Mouse (Mus musculus) monocyte, adult 2 months (primary cell): ENCODE data around the gene Smarca4.

Source experiments
- DNase-seq, 2 experiments: peaks; one replicate each; pipeline ENCODE4 v3.0.0; 2022; ENCODE audit warnings: low spot score in 2 of 2, low read depth in 1 of 2

Smarca4 gene

DNA sequence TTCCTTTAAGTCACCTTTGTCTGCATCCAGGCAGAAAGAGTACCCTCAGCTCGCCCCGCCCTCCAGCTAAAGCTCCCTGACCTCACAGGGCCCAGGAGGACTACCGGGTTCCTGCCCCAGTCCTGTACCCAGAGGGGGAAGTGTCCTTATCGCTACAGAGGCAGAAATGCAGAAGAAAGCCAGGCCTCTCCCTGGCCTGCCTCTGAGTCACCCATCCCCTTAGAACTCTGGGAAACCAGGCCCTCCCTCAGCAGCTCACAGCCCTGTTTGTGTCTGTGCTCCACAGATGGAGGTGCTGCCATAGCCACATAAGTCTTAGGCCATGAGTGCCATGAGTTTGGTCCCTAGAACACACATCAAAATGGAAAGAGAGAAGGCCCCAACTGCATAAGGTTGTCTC, 99.3 kb downstream of the Smarca4 start:
- peak; percentile 70 to 75 for DNase-seq

DNA sequence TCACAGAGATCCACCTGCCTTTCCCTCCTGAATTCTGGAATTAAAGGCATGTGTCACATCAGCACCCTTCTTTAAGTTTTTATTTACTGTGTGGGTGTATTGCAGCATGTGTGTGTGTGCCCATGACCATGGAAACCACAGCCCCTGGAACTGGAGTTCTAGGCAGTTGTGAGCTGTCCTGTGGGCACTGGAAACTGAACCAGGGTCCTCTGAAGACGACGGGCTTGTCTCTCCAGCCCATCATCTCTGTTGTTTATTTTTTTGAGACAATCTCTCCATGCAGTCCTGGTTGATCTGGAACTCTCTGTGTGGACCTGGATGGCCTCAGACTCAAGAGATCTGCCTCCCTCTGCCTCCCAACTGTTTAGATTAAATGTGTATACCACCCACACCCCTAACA, 101.0 kb downstream of the Smarca4 start:
- DNase-seq: no peak

DNA sequence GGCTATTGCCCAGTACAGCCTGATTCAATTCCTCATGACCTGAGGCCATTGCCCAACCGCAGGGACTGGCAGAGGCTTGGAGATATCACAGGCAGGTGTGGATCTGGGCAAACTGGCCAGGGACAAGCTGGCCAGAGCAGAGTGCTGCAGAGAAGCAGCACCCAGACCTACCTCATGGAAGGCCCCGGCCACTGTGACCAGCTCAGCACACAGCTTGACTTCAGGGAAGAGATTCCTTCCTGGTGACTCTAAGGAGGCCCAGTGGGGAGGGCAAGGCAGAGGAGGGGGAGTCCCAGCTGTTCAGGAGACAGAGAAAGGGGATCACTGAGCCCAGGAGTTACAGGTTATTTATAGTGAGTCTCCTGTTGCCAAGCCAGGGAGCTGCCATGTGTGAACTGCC, 105.1 kb downstream of the Smarca4 start:
- no peak for DNase-seq

DNA sequence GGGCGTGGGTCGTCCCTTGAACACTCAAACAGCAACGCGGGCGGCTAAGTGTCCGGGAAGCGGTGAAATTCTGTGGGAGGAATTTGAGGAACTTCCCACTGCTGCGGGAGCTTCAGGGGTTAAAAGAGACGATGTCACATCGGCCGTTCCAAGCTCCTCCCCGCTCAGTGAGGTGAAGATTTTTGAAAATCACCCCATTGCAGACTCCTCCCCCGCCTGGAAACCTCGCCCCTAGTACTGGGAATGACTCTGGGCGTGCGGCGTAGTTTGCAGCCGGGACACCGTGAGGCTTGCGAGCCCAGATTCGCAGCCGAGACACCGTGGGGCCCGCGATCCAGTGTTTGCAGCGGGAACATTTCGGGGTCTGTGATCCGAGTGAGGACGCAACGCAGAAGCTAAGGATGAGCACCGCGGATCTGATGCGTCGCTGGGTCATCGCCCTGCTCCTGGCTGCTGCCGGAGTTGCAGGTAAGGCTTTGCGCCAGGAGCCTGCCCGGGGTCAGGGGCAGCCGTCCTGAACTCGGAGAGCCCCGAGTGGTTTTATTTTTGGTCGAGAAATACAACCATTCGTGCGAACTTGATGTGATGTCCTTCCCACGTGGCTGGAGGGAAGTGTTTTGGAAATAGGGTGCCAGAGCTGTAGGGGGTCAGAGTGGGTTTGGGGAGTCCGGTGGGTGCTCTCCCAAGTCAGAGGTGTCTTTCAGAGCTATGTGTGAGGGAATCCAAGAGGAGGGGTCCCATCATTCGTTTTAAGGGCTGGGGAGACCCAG, 107.6 kb downstream of the Smarca4 start, which contains the start of gene Ldlr:
Ldlr (plus strand) TSS at position 107 of the 770 bp plus-strand sequence.
- peak; percentile 80 to 83 for DNase-seq

DNA sequence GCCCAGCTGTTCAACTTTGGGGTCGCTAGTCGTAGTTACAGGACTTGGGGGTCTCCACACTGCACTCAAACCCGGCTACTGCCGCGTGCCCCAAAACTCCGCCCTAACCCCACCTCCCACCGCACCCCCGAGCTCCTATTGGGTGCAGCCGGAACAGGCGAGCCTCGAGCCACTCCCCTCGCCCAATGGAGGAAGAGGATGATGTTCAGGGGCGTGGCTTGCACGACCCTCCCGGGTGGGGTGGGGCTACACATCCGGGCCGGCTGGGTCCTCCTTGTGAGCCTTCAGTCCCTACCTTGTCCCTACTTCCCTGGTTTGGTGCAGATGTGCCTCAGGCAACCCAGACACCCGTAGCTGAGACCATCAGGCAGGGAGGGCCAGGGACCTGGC, 108.2 kb downstream of the Smarca4 start:
- DNase-seq: peak; percentile 70 to 77

DNA sequence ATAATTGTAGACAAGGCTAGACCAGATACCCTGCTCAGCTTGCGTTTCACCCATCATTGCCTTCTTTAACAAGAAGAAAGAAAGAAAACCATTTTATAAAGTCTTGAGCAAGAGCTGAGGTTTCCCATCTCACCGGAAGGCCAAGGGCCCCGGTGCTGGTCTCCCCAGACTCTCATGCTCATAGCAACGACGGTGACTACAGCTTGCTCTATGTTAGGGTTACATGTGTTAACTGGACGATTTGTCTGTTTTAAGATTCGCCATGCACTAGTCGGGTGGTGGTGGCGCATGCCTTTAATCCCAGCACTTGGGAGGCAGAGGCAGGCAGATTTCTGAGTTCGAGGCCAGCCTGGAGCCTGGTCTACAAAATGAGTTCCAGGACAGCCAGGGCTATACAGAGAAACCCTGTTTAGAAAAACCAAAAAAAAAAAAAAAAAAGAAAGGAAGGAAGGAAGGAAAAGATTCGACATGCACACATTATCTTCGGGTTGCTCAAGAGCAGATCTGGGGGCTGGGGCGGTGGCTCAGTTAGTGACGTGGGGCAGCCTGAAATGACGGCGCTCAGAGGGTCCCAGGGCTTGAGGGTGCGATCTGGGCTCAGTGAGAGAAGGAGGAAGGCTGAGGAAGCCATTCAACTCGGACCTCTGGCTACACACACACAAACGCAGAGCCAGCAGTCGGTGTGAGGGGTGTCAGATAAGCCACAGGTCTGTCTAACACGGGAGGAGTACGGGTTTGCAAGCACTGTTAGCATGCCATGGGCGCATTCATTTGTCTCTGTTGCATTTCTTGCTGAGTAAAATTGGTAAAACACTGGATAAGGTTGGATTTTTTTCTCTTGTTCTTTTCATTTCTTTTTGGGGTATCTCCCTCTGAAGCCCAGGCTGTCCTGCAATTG, 109.5 kb downstream of the Smarca4 start:
- no peak for DNase-seq

DNA sequence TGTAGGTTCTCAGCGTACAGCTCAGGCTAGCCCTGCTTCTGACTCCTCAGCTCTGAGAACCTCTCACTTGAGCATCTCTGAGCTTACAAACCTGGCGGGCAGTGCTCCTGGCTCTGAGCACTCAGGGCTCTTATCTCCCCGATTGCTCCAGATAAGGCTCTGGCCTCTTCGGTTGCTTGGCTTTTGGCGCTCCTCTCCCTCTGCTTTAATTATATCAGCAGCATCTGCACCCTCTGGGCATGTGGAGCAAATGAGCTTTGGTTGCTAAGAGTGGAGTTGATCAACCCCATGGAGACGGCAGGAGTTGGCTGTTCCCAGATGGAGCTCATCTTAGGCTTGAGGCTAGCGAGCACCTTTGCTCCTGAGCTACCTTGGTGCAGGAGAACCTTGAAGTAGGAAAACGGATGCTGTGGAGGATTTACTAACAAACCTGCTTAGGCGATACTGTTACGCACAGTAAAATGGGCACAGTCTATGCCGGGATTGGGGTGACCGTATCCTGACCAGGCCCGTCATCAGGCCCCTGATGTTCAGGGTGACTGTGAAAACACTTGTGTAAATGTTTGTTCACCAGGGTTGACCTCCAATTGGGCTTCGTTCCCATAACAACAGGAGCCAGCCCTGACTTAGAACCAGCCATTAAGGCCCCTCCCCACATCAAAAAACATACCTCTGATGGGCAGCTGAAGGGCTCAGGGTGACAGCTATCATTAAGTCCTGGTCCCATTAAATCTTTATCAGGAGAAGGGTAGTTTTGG, 110.4 kb downstream of the Smarca4 start:
- DNase-seq: no peak

DNA sequence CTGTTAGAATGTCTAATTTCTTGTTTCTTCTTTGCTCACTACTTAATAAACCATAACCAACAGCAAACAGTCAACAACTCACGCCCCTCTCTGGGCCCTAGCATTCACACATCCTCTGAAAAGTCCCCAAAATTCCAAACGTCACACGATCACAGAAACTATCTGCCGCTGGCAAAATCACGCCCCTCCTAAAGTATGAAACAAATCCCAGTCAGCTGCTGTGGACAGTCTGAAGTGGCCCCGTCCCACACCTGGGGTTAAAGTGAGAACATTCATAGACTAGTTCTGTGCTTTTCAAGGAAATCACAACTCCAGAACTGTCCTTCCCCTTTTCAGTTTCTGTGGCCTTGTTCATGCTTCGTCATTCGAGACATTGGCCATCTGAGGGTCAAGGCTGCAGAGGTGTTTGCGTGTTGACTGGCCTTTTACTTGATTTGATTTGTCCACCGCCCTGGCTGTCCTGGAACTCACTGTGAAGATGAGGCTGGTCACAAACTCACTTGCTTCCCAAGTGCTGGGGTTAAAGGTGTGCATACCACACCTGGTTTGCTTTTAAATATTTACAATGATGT, 112.4 kb downstream of the Smarca4 start:
- DNase-seq: no peak

DNA sequence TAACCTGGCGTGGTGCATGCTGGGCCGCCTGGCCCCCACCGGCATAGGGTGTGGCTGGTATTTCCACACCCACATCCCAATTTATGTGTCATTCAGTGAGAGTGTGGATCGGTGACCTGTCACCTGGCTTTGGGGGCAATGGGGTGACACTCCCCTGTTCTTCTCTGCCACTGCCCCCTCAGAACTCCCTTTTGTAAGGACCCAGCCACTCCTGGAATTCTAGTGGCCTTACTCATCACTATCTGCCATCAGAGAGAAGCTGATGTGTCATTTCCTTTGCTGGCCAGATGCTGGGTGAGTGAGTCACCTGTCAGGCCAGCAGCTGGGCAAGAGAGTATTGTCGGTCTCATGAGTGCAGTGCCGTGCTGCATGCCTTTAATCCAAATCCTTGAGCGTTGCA, 113.3 kb downstream of the Smarca4 start:
- no peak for DNase-seq

DNA sequence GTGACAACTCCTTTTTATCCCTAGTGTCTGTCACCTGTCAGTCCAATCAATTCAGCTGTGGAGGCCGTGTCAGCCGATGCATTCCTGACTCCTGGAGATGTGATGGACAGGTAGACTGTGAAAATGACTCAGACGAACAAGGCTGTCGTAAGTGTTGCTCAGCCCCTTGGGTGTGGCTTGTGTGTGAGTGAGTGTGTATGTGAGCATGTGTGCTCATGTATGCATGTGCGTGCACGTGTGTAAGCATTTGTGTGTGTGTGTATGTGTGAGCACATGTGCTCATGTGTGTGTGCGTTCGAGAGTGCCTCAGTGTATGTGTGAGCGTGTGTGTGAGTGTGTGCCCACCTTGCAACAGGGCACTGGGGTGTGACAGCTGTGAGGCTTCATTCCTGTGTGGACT, 116.3 kb downstream of the Smarca4 start:
- no peak for DNase-seq

DNA sequence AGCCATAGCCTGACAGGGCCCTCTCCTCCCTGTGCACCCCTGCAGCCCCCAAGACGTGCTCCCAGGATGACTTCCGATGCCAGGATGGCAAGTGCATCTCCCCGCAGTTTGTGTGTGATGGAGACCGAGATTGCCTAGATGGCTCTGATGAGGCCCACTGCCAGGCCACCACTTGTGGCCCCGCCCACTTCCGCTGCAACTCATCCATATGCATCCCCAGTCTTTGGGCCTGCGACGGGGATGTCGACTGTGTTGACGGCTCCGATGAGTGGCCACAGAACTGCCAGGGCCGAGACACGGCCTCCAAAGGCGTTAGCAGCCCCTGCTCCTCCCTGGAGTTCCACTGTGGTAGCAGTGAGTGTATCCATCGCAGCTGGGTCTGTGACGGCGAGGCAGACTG, 117.5 kb downstream of the Smarca4 start:
- DNase-seq: no peak

DNA sequence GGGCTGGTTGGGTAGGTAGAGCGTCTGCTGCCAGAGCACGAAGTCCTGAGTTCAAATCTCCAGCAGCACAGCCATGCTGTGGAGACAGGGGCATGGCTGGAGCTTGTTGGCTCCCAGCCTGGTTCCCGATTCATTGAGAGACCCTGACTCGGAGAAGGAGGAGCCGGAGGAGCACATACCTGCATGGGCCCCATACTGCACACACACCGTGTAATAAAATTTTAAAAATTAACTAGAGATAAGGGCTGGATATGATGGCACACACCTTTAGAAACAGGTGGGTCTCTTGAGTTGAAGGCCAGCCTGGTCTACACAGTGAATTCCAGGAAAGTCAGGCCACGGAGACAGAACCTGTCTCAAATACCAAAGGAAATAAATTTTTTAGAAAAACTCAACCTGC, 118.0 kb downstream of the Smarca4 start:
- DNase-seq: no peak

DNA sequence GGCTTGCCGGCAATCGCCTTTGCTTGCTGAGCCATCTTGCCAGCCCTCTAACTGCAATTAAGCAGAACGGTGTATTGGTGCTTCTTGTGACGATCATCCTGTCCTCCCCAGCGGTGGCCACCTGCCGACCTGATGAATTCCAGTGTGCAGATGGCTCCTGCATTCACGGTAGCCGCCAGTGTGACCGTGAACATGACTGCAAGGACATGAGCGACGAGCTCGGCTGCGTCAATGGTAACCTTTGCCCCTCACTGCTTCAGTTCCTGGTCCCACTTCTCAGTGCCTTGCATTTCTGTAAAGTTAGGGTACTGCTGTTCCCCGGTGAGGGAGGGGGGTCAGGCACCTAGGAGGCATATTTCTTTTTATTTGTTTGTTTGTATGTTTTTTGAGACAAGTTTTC, 119.2 kb downstream of the Smarca4 start:
- DNase-seq: no peak

DNA sequence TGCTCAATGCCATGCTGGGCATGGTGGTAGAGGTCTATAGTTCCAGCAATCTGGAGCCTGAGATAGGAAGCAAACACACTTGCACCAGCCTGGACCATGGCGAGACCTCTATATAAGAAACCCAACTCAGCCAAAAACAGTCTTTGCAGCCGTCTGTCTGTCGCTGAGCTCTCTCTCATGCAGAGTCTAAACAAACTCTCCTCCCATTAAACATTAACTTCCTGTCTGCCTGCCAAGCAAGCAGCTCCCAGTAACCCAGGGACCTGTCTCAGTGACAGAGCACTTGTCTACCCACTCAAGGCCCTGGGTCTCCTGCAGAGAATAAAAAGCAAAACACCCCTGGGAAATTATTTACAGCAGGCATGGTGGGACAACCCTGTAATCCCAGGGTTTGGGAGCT, 120.6 kb downstream of the Smarca4 start:
- no peak for DNase-seq

DNA sequence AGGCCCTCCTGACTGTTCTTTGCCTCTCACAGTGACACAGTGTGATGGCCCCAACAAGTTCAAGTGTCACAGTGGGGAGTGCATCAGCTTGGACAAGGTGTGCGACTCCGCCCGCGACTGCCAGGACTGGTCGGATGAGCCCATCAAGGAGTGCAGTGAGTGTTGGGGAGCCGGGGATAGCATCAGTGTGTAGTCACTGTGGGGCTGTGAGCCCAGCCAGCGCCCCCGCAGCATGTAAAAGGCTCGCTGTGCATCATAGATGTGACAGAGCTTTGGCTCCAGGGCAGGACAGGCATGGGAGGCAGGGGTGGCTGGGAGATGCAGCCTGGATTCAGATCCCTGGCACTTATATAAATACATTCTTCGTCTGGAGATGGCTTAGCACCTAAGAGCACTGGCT, 121.2 kb downstream of the Smarca4 start:
- DNase-seq: no peak

DNA sequence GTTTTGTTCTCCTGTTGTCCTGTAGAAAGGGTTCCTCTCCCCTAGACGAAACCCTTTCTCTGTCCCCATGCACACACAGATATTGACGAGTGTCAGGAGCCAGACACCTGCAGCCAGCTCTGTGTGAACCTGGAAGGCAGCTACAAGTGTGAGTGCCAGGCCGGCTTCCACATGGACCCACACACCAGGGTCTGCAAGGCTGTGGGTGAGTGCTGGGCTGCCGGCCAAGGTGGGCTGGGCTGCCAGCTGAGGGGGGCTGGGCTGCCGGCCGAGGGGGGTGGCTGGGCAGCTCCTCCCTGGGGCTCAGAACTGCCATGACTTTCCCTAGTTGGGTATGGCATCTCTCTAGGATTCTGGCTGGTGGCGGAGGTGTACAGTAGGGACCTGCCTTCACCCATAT, 122.8 kb downstream of the Smarca4 start:
- DNase-seq: no peak

DNA sequence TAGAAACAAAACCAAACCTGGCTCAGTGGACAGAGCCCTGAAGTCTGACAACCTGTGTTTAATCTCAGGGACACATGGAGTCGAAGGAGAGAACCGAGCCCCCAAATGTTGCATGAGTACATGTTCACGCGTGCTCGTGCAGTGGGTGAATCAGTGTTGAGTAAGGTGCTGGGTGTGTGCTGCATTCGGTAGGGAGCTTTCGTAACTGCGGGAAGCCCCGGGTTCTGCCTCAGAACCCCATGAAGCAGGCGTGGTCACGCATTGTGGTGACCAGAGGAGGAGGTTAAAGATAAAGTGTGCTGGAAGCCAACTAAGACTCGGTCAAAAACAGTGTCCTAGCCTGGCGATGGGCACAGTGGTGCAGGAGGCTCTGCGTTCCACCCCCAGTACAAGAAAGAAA, 124.5 kb downstream of the Smarca4 start:
- peak; percentile 56 to 64 for DNase-seq

DNA sequence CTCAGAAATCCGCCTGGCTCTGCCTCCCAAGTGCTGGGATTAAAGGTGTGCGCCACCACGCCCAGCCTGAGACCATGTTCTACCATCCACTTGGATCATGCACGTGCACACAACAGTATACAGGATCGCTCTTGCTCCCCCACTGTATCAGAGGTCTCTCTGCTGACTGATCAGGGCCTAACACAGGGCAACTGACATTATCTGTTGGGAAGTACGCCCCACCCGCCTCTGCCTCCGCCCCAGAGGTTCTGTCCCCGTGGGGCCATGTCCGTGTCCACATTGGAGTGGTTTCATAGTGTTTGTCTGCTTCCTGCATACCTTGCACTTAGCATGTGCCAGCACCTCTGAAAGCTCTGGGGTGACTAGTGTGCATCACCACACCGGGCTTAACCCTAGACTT, 125.5 kb downstream of the Smarca4 start:
- no peak for DNase-seq

DNA sequence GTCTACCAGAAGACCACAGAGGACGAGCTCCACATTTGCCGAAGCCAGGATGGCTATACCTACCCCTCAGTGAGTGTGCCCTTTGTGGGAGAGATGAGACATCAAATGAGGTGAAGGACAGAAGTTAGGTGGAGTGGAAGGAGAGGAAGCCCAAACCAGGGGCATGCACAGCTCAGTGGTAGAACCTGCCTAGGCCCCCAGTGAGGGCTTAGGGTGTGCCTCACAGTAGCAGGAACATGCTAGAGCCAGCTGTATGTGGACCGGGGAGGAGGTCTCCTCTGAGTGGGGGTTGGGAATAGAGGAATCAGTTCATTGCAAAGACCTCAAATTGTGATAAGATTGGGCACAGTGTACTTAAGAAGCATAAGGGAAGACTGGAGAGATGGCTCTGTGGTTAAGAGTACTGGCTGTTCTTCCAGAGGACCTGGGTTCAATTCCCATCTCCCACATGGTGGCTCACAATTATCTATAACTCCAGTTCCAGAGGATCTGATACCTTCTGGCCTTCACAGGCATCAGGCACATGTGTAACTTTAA, 131.3 kb downstream of the Smarca4 start:
- no peak for DNase-seq

DNA sequence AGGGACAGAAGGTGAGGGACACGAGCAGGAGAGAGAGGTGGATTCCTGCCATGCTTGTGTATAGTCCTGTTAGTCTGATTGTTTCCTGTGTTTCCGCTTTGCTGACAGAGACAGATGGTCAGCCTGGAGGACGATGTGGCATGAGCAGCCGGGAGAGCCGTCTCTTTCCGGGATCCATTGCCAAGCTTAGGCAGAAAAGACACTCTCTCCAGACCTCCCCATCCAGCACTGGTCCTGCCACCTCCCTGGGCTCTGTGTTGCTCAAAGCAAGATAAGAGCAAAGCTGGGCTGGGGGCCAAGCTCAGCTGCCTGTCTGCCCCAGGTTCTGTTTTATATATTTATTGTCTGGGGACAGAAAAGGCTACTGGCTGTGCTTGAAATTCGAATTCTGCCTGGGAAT, 132.1 kb downstream of the Smarca4 start:
- DNase-seq: no peak

DNA sequence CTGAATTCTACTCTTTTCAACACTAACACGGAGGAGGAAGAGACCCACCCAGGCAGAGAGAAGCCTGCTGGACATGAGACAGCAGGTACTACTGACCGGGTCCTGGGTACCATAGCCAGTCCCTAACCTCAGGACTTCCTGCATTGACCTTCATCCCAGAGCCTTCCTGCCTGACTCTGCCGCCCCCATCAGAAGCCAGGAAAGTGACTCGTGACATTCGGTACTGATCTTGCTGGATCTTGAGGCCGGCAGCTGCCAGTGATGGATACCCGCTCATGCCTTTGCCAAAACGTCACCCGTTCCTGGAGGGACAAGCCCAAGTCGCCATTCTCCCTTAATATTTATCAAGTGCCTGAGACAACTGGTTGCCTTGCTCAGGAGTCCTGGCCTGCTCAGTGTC, 132.5 kb downstream of the Smarca4 start:
- DNase-seq: no peak
